Mouse (Mus musculus): ENCODE data around the gene Skiv2l. TPM values are rescaled to one million over a fixed set of nuclear protein-coding genes. Genes with fewer than 3 reads are reported as not detected.
"Not testable (repeated sequence)": the region's sequence is repeated elsewhere in the genome, so short reads cannot be mapped to it uniquely, and the experiment has no call there.

Skiv2l gene
- polyA plus RNA-seq, 1 experiment = 12.7 TPM

DNA sequence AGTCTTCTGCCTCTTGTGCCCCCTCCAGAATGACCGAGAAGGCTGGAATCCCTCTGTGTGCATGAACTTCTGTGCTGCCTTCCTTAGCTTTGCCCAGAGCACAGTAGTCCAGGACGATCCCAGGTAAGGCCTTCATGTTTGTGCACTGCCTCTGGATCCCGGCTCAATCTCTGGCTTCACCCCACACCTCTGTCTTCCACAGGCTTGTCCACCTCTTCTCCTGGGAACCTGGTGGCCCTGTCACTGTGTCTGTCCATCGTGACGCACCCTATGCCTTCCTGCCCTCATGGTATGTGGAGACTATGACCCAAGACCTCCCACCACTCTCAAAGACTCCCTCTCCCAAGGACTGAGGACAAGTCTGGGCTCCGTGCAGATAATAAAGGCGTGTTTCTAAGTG is 11.2 kb downstream of the Skiv2l start:
- no peak overlapping the region for H3K9ac ChIP-seq (ENCODE audit: low read depth, poor library complexity, severe bottlenecking)
- H3K9me3 ChIP-seq (replicated peaks; ENCODE audit: control insufficient read depth, insufficient read depth, low read length, poor library complexity, severe bottlenecking) = no peaks in the 10 kb centered on the region
- no peak overlapping the region for H3K27ac ChIP-seq (ENCODE audit: insufficient read depth, low read length)
- no peaks in the 10 kb centered on the region for H3K4me1 ChIP-seq (ENCODE audit: control insufficient read depth, insufficient read depth, low read length)
- H3K27me3 ChIP-seq (ENCODE audit: control insufficient read depth, insufficient read depth, low read length, poor library complexity, severe bottlenecking) = no peaks in the 10 kb centered on the region
- peaks cover 3% of the 10 kb centered on the region; the same call in 1 of the 2 replicates for H3K36me3 ChIP-seq (ENCODE audit: control insufficient read depth, insufficient read depth, low read length, poor library complexity, severe bottlenecking)
- H3K4me3 ChIP-seq (ENCODE audit: low read depth, low read length) = no peak overlapping the region
- TF ChIP-seq POLR2A (IDR thresholded peaks at IDR 0.05; ENCODE audit: insufficient read depth, low read length) = no peak

DNA sequence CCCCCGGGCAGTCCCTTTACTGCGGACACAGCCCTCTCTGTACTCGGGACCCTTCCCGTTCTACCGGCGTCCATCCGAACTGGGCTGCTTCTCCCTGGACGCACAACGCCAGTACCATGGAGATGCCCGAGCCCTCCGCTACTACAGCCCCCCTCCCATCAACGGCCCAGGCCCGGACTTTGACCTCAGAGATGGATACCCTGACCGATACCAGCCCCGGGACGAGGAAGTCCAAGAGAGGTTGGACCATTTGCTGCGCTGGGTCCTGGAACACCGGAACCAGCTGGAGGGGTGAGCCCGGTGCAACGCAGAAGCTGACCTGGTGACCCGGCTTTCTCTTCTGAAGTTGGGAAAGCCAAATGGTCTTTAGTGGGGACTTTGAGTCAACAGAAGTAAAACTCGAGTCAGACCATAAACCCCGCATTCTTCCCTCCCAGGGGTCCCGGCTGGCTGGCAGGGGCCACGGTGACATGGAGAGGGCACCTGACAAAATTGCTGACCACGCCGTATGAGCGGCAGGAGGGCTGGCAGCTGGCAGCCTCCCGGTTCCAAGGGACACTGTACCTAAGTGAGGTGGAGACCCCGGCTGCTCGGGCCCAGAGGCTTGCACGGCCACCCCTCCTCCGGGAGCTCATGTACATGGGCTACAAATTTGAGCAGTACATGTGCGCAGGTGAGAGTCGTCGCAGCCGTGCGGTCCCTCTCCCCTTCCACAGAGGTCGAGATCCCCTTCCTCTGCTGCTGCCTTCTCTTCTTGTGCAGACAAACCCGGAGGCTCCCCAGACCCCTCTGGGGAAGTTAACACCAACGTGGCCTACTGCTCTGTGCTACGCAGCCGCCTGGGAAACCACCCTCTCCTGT is 12.3 kb downstream of the Skiv2l start:
- Histone ChIP-seq H3K9ac (ENCODE audit: low read depth, poor library complexity, severe bottlenecking) (peak overlapping the region; percentile 41), H3K4me3 (ENCODE audit: low read depth, low read length) (peak overlapping the region; percentile 74), H3K4me1 (ENCODE audit: control insufficient read depth, insufficient read depth, low read length) (no peaks in the 10 kb centered on the region), H3K9me3 (replicated peaks; ENCODE audit: control insufficient read depth, insufficient read depth, low read length, poor library complexity, severe bottlenecking) (no peaks in the 10 kb centered on the region), H3K27ac (ENCODE audit: insufficient read depth, low read length) (no peak overlapping the region), H3K27me3 (ENCODE audit: control insufficient read depth, insufficient read depth, low read length, poor library complexity, severe bottlenecking) (no peaks in the 10 kb centered on the region), H3K36me3 (ENCODE audit: control insufficient read depth, insufficient read depth, low read length, poor library complexity, severe bottlenecking) (peaks cover 3% of the 10 kb centered on the region; the same call in 1 of the 2 replicates)
- TF ChIP-seq POLR2A (IDR thresholded peaks at IDR 0.05; ENCODE audit: insufficient read depth, low read length) (no peak), EP300 (IDR thresholded peaks at IDR 0.05; ENCODE audit: insufficient read depth, low read depth, low read length) (no peak), CTCF (IDR thresholded peaks at IDR 0.05; ENCODE audit: low read depth, low read length) (no peak)

DNA sequence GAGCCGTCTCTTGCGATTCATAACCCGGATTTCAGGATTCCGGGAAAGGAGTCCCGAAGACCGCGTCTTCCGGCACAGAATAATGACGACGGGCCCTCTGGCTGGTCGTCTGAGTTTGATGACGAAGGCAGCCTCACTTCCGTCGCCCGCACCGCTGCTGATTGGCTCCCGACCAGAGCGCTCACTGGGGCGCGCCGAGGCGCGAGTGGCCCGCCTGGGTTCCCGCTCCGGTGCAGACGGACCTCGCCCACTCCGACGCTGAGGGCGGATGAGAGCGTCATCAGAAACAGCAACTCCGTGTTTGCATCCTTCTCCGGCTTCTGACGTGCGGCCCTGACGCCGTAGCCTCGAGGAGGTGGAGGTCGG is 13.2 kb downstream of the Skiv2l start, which contains the start of the genes Stk19 and Dxo:
Stk19 (minus strand) TSS at position 90 of the 366 bp plus-strand sequence.
Dxo (plus strand) TSS at position 164 of the 366 bp plus-strand sequence.
- H3K9ac ChIP-seq (ENCODE audit: low read depth, poor library complexity, severe bottlenecking) = peak within 1 kb of the TSS; percentile 41
- peak within 1 kb of the TSS; percentile 89 for H3K4me3 ChIP-seq (ENCODE audit: low read depth, low read length)
- TF ChIP-seq CTCF (IDR thresholded peaks at IDR 0.05; ENCODE audit: low read depth, low read length) (no peak), POLR2A (IDR thresholded peaks at IDR 0.05; ENCODE audit: insufficient read depth, low read length) (peak; percentile 34)
- H3K27me3 ChIP-seq (ENCODE audit: control insufficient read depth, insufficient read depth, low read length, poor library complexity, severe bottlenecking) = no peaks in the 10 kb centered on the region
- peaks cover 3% of the 10 kb centered on the region; the same call in 1 of the 2 replicates for H3K36me3 ChIP-seq (ENCODE audit: control insufficient read depth, insufficient read depth, low read length, poor library complexity, severe bottlenecking)
- H3K9me3 ChIP-seq (replicated peaks; ENCODE audit: control insufficient read depth, insufficient read depth, low read length, poor library complexity, severe bottlenecking) = no peaks in the 10 kb centered on the region
- no peak within 1 kb of the TSS for H3K27ac ChIP-seq (ENCODE audit: insufficient read depth, low read length)
- H3K4me1 ChIP-seq (ENCODE audit: control insufficient read depth, insufficient read depth, low read length) = no peaks in the 10 kb centered on the region

DNA sequence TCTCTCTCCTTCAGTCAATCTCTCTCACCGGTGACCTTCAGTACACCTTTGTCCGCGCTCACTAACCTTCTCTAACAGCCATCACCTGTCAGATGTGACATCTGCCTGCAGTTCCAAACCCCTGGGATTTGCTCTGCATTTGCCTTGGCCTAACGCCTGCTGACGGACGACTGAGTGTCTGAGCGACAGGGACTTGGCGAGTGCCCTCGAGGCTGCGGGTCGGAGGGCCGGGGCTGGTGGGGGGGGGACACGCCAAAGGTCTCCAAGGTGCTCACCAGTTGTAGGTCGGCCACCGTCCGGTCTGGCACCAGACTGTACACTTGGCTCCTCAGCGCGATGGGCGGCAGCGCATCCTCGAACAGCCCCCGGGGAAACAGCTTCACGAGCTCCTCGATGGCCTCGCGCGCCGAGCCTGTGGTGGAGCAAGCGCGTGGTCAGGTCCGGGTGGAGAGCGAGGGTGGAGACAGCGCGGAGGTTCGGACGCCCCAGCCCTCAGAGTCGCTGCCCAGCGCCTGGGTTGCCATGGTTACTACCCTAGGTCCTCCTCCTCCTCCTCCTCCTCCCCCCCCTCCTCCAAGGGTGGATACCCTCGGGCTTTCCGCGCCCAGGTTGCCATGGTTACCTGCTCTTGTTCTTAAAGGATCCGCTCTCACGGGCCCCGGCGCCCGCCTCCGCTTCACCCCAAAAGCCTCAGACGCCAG is 13.7 kb downstream of the Skiv2l start:
- H3K9ac ChIP-seq (ENCODE audit: low read depth, poor library complexity, severe bottlenecking) = peak overlapping the region; percentile 41
- peaks cover 5% of the 10 kb centered on the region for H3K36me3 ChIP-seq (ENCODE audit: control insufficient read depth, insufficient read depth, low read length, poor library complexity, severe bottlenecking)

DNA sequence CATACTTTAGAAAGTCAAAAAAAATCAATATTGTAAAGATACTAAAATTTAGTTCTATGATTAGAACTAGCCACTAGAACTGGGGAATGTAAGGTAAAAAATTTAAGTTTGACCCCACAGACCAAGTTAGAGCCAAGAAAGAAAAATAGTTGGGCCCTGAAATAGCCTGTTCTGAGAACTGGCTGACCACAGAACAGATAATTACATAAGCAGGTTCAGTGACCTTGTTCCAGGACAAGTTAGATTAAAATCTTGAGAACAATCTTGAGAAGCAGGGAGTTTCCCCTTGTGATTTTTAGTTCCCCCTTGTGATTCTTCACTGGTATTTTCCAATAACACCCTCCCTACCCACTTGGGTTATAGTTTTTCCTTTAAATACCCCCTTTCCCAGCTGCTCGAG is 19.2 kb downstream of the Skiv2l start:
- not testable (repeated sequence) for H3K27me3 ChIP-seq (ENCODE audit: control insufficient read depth, insufficient read depth, low read length, poor library complexity, severe bottlenecking); H3K27ac ChIP-seq (ENCODE audit: insufficient read depth, low read length); H3K9ac ChIP-seq (ENCODE audit: low read depth, poor library complexity, severe bottlenecking); H3K4me3 ChIP-seq (ENCODE audit: low read depth, low read length); H3K4me1 ChIP-seq (ENCODE audit: control insufficient read depth, insufficient read depth, low read length)
- Histone ChIP-seq H3K9me3 (replicated peaks; ENCODE audit: control insufficient read depth, insufficient read depth, low read length, poor library complexity, severe bottlenecking) (peaks cover 18% of the 10 kb centered on the region), H3K36me3 (ENCODE audit: control insufficient read depth, insufficient read depth, low read length, poor library complexity, severe bottlenecking) (peaks cover 19% of the 10 kb centered on the region)

More for the DNA sequence above, 13.7 kb downstream of the Skiv2l start:
- Histone ChIP-seq H3K9me3 (replicated peaks; ENCODE audit: control insufficient read depth, insufficient read depth, low read length, poor library complexity, severe bottlenecking) (peaks cover 1% of the 10 kb centered on the region; the same call in 1 of the 2 replicates), H3K4me3 (ENCODE audit: low read depth, low read length) (peak overlapping the region; percentile 89), H3K27ac (ENCODE audit: insufficient read depth, low read length) (no peak overlapping the region), H3K4me1 (ENCODE audit: control insufficient read depth, insufficient read depth, low read length) (no peaks in the 10 kb centered on the region), H3K27me3 (ENCODE audit: control insufficient read depth, insufficient read depth, low read length, poor library complexity, severe bottlenecking) (no peaks in the 10 kb centered on the region)
- no peak for TF ChIP-seq CTCF (IDR thresholded peaks at IDR 0.05; ENCODE audit: low read depth, low read length)
- TF ChIP-seq POLR2A (IDR thresholded peaks at IDR 0.05; ENCODE audit: insufficient read depth, low read length) = no peak

DNA sequence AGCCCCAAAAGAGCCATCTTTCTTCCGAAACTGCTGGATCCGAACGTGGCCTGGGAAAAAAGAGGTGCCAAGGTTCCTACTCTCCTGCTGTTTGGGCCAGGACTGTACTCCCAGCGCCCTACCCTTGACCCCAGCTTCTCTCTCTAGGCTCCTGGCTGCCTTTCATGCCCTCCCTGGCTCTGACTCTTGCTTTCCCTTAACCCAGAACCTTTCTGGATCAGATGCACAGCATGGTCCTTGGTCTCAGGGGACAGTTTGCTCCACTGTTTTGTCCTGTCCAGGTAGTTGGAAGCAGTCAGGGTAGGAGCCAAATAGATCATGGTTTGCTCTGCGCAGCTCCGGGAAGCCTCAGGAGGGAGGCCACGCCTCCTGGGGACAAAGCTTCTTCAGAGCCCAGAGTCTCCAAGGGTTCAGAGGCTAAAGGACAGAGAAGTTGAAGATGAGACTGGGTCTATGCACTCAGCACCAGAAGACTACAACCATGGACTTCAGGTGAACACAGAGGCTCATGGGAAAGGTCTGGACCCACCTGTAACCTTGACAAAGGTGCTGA is 35.1 kb downstream of the Skiv2l start:
- H3K4me1 ChIP-seq (ENCODE audit: control insufficient read depth, insufficient read depth, low read length) = no peaks in the 10 kb centered on the region
- H3K27ac ChIP-seq (ENCODE audit: insufficient read depth, low read length) = no peak overlapping the region
- no peaks in the 10 kb centered on the region for H3K27me3 ChIP-seq (ENCODE audit: control insufficient read depth, insufficient read depth, low read length, poor library complexity, severe bottlenecking)
- no peak overlapping the region for H3K4me3 ChIP-seq (ENCODE audit: low read depth, low read length)
- no peaks in the 10 kb centered on the region for H3K9me3 ChIP-seq (replicated peaks; ENCODE audit: control insufficient read depth, insufficient read depth, low read length, poor library complexity, severe bottlenecking)
- H3K36me3 ChIP-seq (ENCODE audit: control insufficient read depth, insufficient read depth, low read length, poor library complexity, severe bottlenecking) = no peaks in the 10 kb centered on the region
- no peak overlapping the region for H3K9ac ChIP-seq (ENCODE audit: low read depth, poor library complexity, severe bottlenecking)
- no peak for TF ChIP-seq CTCF (IDR thresholded peaks at IDR 0.05; ENCODE audit: low read depth, low read length)
- no peak for TF ChIP-seq EP300 (IDR thresholded peaks at IDR 0.05; ENCODE audit: insufficient read depth, low read depth, low read length)
- no peak for TF ChIP-seq POLR2A (IDR thresholded peaks at IDR 0.05; ENCODE audit: insufficient read depth, low read length)

Data from ES-Bruce4 (cell line).